Mouse (Mus musculus) spleen, adult 18-20 months (tissue): ENCODE data around the gene Ccnj.

Experiments
- DNase-seq, 2 experiments: peaks; one replicate each; pipeline ENCODE4 v3.0.0; 2022; ENCODE audit warnings: mixed read lengths in 2 of 2

Gene Ccnj

GRCm38 (mm10) chr19:40830703-40831415, at the start of gene Ccnj:
TSS of gene Ccnj (plus strand) at chr19:40831279.
- peak; percentile 86 to 93 for DNase-seq

- DNase-seq: no peak
Observed at GRCm38 (mm10) chr19:40788004-40788714, 42.9 kb upstream of the Ccnj start.

- no peak for DNase-seq
Observed at GRCm38 (mm10) chr19:40788715-40789084, 42.4 kb upstream of the Ccnj start.

- no peak for DNase-seq
Observed at GRCm38 (mm10) chr19:40805176-40805737, 25.8 kb upstream of the Ccnj start.

- no peak for DNase-seq
Observed at GRCm38 (mm10) chr19:40809858-40810257, 21.2 kb upstream of the Ccnj start.

GRCm38 (mm10) chr19:40811840-40812239, 19.2 kb upstream of the Ccnj start:
- no peak for DNase-seq

GRCm38 (mm10) chr19:40812778-40813177, 18.3 kb upstream of the Ccnj start:
- no peak for DNase-seq

GRCm38 (mm10) chr19:40813385-40813784, 17.7 kb upstream of the Ccnj start:
- no peak for DNase-seq

- no peak for DNase-seq
Observed at GRCm38 (mm10) chr19:40815645-40816183, 15.4 kb upstream of the Ccnj start.

- no peak for DNase-seq
Observed at GRCm38 (mm10) chr19:40817901-40818532, 13.1 kb upstream of the Ccnj start.

GRCm38 (mm10) chr19:40818764-40819163, 12.3 kb upstream of the Ccnj start:
- DNase-seq: peak; percentile 61 to 71

GRCm38 (mm10) chr19:40821306-40821825, 9.7 kb upstream of the Ccnj start:
- peak in 1 of 2 experiments; percentile 25 for DNase-seq

GRCm38 (mm10) chr19:40825636-40826035, 5.4 kb upstream of the Ccnj start:
- no peak for DNase-seq

- no peak for DNase-seq
Observed at GRCm38 (mm10) chr19:40826735-40827134, 4.3 kb upstream of the Ccnj start.

- no peak for DNase-seq
Observed at GRCm38 (mm10) chr19:40830198-40830597, 881 bp upstream of the Ccnj start.

GRCm38 (mm10) chr19:40831416-40832201, 530 bp downstream of the Ccnj start:
- DNase-seq: peak; percentile 29 to 35

- DNase-seq: no peak
Observed at GRCm38 (mm10) chr19:40832361-40832760, 1.3 kb downstream of the Ccnj start.

GRCm38 (mm10) chr19:40834436-40834835, 3.4 kb downstream of the Ccnj start:
- DNase-seq: no peak

- DNase-seq: no peak
Observed at GRCm38 (mm10) chr19:40838205-40838604, 7.1 kb downstream of the Ccnj start.

GRCm38 (mm10) chr19:40840303-40840702, 9.2 kb downstream of the Ccnj start:
- no peak for DNase-seq

- no peak for DNase-seq
Observed at GRCm38 (mm10) chr19:40841083-40841482, 10.0 kb downstream of the Ccnj start.

- no peak for DNase-seq
Observed at GRCm38 (mm10) chr19:40841593-40841992, 10.5 kb downstream of the Ccnj start.
